Mouse (Mus musculus) layer of hippocampus, postnatal 25 days (tissue): ENCODE results near the gene Mrpl58. TPM values are rescaled to one million over a fixed set of nuclear protein-coding genes. Genes with fewer than 3 reads are reported as not detected.
"Not testable (repeated sequence)": the region's sequence is repeated elsewhere in the genome, so short reads cannot be mapped to it uniquely, and the experiment has no call there.

ENCODE experiments used
- DNase-seq, 2 experiments: peaks; one replicate each; pipeline ENCODE4 v3.0.0; 2022; ENCODE audit warnings: mixed read lengths in 2 of 2, low spot score in 1 of 2; ENCODE audit errors: extremely low spot score in 1 of 2
- microRNA-seq, 2 experiments: library from miRNA; unstranded; fragments of <30 nt; microRNA quantifications; one replicate each; pipeline ENCODE4 v1.2.0; 2021
- total RNA-seq, 2 experiments: library from RNA; stranded (reverse); gene quantifications; 2 replicates each; pipeline ENCODE4 v1.2.3; 2021

Mrpl58 gene
- total RNA-seq, 2 experiments from 2014 or later = 102 to 103 TPM

GRCm38 (mm10) chr11:115453306-115453705, 49.8 kb downstream of the Mrpl58 start:
- DNase-seq = no peak

GRCm38 (mm10) chr11:115454822-115455221, 51.3 kb downstream of the Mrpl58 start:
- DNase-seq = not testable (repeated sequence)

- no peak for DNase-seq
These were observed 52.1 kb downstream of the Mrpl58 start for GRCm38 (mm10) chr11:115455619-115456018.

DNA sequence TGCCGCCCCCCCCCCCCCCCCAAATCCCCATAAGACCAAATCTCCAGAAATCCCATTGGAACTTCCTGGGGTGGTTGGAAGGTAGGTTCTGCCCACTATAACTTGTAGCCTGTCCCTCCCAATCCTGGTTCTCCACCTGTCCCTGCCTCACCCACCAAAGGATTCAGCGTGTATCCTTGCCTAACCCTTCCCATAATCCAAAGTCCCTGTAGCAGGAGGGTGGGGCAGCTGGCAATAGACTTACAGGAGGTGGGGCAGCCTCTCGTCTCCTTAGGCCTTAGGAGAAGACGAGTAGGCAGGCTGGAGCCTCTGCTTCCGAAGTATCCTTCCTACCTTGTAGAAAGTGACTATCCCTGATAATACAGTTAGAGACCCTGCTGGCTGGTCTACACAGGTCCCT, 52.6 kb downstream of the Mrpl58 start:
- DNase-seq = no peak

- no peak for DNase-seq
These were observed 53.9 kb downstream of the Mrpl58 start for GRCm38 (mm10) chr11:115457405-115457804.

- no peak for DNase-seq
These were observed 57.4 kb downstream of the Mrpl58 start for GRCm38 (mm10) chr11:115460976-115461375.

DNA sequence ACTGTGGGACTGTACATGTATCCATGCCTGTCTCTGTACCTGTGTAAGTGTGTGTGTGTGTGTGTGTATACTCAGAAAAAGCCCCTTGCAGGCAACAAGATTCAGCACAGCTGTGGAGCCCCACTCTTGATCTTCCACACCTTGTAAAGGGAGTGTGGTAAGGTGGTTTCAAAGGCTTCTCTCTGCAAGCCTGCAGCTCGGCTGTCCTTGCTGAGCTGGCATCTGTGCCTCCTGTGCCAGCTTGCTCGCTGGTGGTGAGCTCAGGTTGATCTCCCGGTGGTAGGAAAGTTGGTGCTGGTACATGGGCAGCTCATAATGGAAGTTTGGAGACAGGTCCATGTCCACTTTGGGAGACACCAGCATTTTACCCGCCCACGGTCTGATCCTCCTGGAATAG, 58.3 kb downstream of the Mrpl58 start:
- no peak for DNase-seq

Small RNA genes within 50 kb of the gene (microRNA-seq; reads per million reads assigned to microRNA genes)
- 0 to 0.37 reads per million in 2 experiments for gene Mir3968

Other genes starting within 250 kb of the Mrpl58 start
- gene Slc9a3r1, start 240.4 kb upstream of the Mrpl58 start, total RNA-seq = 10 to 100 TPM; 74.8 to 76.3 TPM
- 10 to 100 TPM; 19.0 to 19.4 TPM for gene Tmem104, start 216.3 kb upstream of the Mrpl58 start, total RNA-seq
- gene Nat9, start 215.9 kb upstream of the Mrpl58 start, total RNA-seq = 10 to 100 TPM; 16.6 to 21.3 TPM
- gene Grin2c, start 136.5 kb upstream of the Mrpl58 start, total RNA-seq = 10 to 100 TPM; 47.3 to 47.4 TPM
- gene Fdxr, start 126.7 kb upstream of the Mrpl58 start, total RNA-seq = 10 to 100 TPM; 18.6 to 21.2 TPM
- 10 to 100 TPM; 11.2 to 12.1 TPM for gene Fads6, start 106.1 kb upstream of the Mrpl58 start, total RNA-seq
- under 1 TPM in 1 of 2 experiments, not detected in 1; 0.15 TPM for gene Otop2, start 96.6 kb upstream of the Mrpl58 start, total RNA-seq
- under 1 TPM; 0.31 to 0.59 TPM for gene Ush1g, start 81.7 kb upstream of the Mrpl58 start, total RNA-seq
- under 1 TPM in 1 of 2 experiments, not detected in 1; 0.17 TPM for gene Otop3, start 69.0 kb upstream of the Mrpl58 start, total RNA-seq
- gene Hid1, start 36.0 kb upstream of the Mrpl58 start, total RNA-seq = 100 to 1,000 TPM in 1 of 2 experiments, 10 to 100 TPM in 1; 98.8 to 107 TPM
- gene Cdr2l, start 21.8 kb upstream of the Mrpl58 start, total RNA-seq = 10 to 100 TPM; 21.7 to 22.8 TPM
- 100 to 1,000 TPM; 459 to 515 TPM for gene Atp5h, start 16.2 kb downstream of the Mrpl58 start, total RNA-seq
- gene Kctd2, start 16.4 kb downstream of the Mrpl58 start, total RNA-seq = 10 to 100 TPM; 65.4 to 74.6 TPM
- not detected for gene Trim80, start 36.8 kb downstream of the Mrpl58 start, total RNA-seq
- gene Slc16a5, start 58.7 kb downstream of the Mrpl58 start, total RNA-seq = not detected
- gene Armc7, start 71.9 kb downstream of the Mrpl58 start, total RNA-seq = 10 to 100 TPM in 1 of 2 experiments, 1 to 10 TPM in 1; 9.3 to 10.3 TPM
- gene Nt5c, start 88.1 kb downstream of the Mrpl58 start, total RNA-seq = 10 to 100 TPM; 68.8 to 70.4 TPM
- 100 to 1,000 TPM; 134 to 165 TPM for gene Jpt1, start 110.6 kb downstream of the Mrpl58 start, total RNA-seq
- 100 to 1,000 TPM; 329 to 353 TPM for gene Sumo2, start 132.5 kb downstream of the Mrpl58 start, total RNA-seq
- 10 to 100 TPM; 44.5 to 44.9 TPM for gene Nup85, start 160.7 kb downstream of the Mrpl58 start, total RNA-seq
- 10 to 100 TPM; 49.6 to 59.0 TPM for gene Mrps7, start 200.2 kb downstream of the Mrpl58 start, total RNA-seq
- gene Gga3, start 200.3 kb downstream of the Mrpl58 start, total RNA-seq = 10 to 100 TPM; 60.0 to 75.4 TPM
- gene Mif4gd, start 209.2 kb downstream of the Mrpl58 start, total RNA-seq = 10 to 100 TPM; 21.7 to 23.7 TPM
- gene Slc25a19, start 224.5 kb downstream of the Mrpl58 start, total RNA-seq = 10 to 100 TPM; 56.2 to 61.6 TPM